In the genomic region with DNA sequence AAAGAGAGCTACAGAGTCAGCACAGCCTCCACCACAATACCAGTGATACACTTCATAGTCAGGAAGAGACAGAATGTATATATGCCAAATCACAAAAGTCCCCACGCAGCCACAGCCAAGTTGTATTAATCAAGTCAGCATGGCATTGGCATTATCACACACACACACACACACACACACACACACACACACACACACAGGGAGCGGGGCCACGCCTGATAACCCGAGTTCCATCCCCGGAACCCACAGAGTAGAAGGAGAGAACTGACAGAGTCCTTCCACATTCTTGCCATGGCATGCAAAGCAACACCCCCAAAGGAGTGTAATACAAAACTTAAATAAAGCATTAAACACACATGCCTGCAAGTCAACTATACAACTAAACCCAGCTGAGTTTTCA, we compare ENCODE assay signal across 20 mouse cellular contexts. TPM values are rescaled to one million over a fixed set of nuclear protein-coding genes. Genes with fewer than 3 reads are reported as not detected.
DNase-seq lines count a peak whose midpoint lies in the region; ATAC-seq and TF ChIP-seq lines count a peak whose summit lies in the region.
"Had no signal": no experiment of that assay in that cellular context is flagged by ENCODE, and none has a peak within 500 bp of the region (broad histone marks: within the 10 kb centered on the region; RNA-seq: fewer than 3 reads in every experiment).

No protein-coding gene starts in this region.

- H3K4me2 ChIP-seq in liver, embryonic 16.5 days (ENCODE audit: low read depth, low read length), result no peak overlapping the region
- H3K4me2 ChIP-seq in liver, postnatal 0 days (ENCODE audit: low read depth, low read length), result no peak overlapping the region
- no peak overlapping the region for H3K4me2 ChIP-seq in forebrain, embryonic 13.5 days

- peaks cover 3% of the 10 kb centered on the region for H3K4me1 ChIP-seq in liver, embryonic 16.5 days (ENCODE audit: control insufficient read depth, low read depth, low read length)
- H3K4me1 ChIP-seq in liver, postnatal 0 days (ENCODE audit: insufficient read depth), result no peaks in the 10 kb centered on the region
- H3K4me1 ChIP-seq in forebrain, embryonic 13.5 days, result peaks cover 32% of the 10 kb centered on the region

- no peaks in the 10 kb centered on the region for H3K9me3 ChIP-seq in liver, embryonic 16.5 days (replicated peaks; ENCODE audit: control insufficient read depth, low read length)
- H3K9me3 ChIP-seq in liver, postnatal 0 days (ENCODE audit: low read length), result no peaks in the 10 kb centered on the region
- H3K9me3 ChIP-seq in forebrain, embryonic 13.5 days (replicated peaks), result no peaks in the 10 kb centered on the region

- no peaks in the 10 kb centered on the region for H3K27me3 ChIP-seq in liver, embryonic 16.5 days (ENCODE audit: control insufficient read depth, insufficient read depth, low read depth, low read length)
- no peaks in the 10 kb centered on the region for H3K27me3 ChIP-seq in liver, postnatal 0 days (ENCODE audit: insufficient read depth, low read length)
- no peaks in the 10 kb centered on the region for H3K27me3 ChIP-seq in forebrain, embryonic 13.5 days
- H3K27me3 ChIP-seq: Patski had no signal

- no peaks in the 10 kb centered on the region for H3K36me3 ChIP-seq in liver, embryonic 16.5 days (ENCODE audit: control insufficient read depth, insufficient read depth)
- H3K36me3 ChIP-seq in liver, postnatal 0 days (replicated peaks; ENCODE audit: insufficient read depth, low read length), result no peaks in the 10 kb centered on the region; the same call in 1 of the 2 replicates
- H3K36me3 ChIP-seq in forebrain, embryonic 13.5 days (ENCODE audit: poor library complexity, severe bottlenecking), result peaks cover 39% of the 10 kb centered on the region

- WGBS in liver, embryonic 16.5 days (ENCODE audit: insufficient replicate concordance), result 31% methylated on average over 5 of the region's 5 CpGs
- WGBS in liver, postnatal 0 days (ENCODE audit: insufficient replicate concordance), result 74% methylated on average over 5 of the region's 5 CpGs
- 92% methylated on average over 5 of the region's 5 CpGs for WGBS in forebrain, embryonic 13.5 days

- no peak for TF ChIP-seq CTCF in liver, postnatal 0 days (IDR thresholded peaks at IDR 0.05; ENCODE audit: low read depth)

- TF ChIP-seq EP300 in liver, postnatal 0 days (IDR thresholded peaks at IDR 0.05; ENCODE audit: low read depth), result no peak

- H3K4me3 ChIP-seq in liver, embryonic 16.5 days (ENCODE audit: low read depth, low read length), result no peak overlapping the region
- no peak overlapping the region for H3K4me3 ChIP-seq in liver, postnatal 0 days (ENCODE audit: low read depth, low read length)
- no peak overlapping the region for H3K4me3 ChIP-seq in forebrain, embryonic 13.5 days

- 0 out of 2 replicates have a peak, but pooled peaks have one; percentile 21 for ATAC-seq in liver, embryonic 16.5 days (ENCODE audit: low read depth)
- no peak for ATAC-seq in liver, postnatal 0 days
- ATAC-seq in common myeloid progenitor, adult 5-6 weeks (replicated peaks; ENCODE audit: low read depth, poor library complexity, severe bottlenecking), result 0 out of 2 replicates have a peak, but pooled peaks have one; percentile 41
- peak; percentile 38; the same call in 1 of the 2 replicates for ATAC-seq in megakaryocyte-erythroid progenitor cell, adult 5-6 weeks (replicated peaks; ENCODE audit: low FRiP score, low TSS enrichment, poor library complexity, severe bottlenecking)
- no peak for ATAC-seq in forebrain, embryonic 13.5 days
- ATAC-seq: activated CD4-positive, CD25-positive, alpha-beta regulatory T cell, adult 4 months; forebrain, embryonic 14.5 days; Patski had no signal

- no peak overlapping the region for H3K27ac ChIP-seq in liver, embryonic 16.5 days (ENCODE audit: low read length)
- no peak overlapping the region for H3K27ac ChIP-seq in liver, postnatal 0 days (ENCODE audit: low read depth)
- H3K27ac ChIP-seq in forebrain, embryonic 13.5 days, result no peak overlapping the region

- DNase-seq in heart, adult 11 months, result peak; percentile 49
- no peak for DNase-seq in heart, postnatal 4 days
- DNase-seq in liver, postnatal 0 days, result no peak
- DNase-seq in layer of hippocampus, postnatal 25 days (ENCODE audit: extremely low spot score in 1 of 2, low spot score in 1 of 2), result no peak
- DNase-seq: adrenal gland, adult 2 months; adrenal gland, postnatal 10 days; adrenal gland, postnatal 25 days; cerebellum, adult 11 months; cerebellum, adult 18-20 months; cerebellum, adult 8-10 months; cerebellum, adult 9-11 months; cerebellum, postnatal 14 days; cerebellum, postnatal 36 days had no signal

- no peak overlapping the region for H3K9ac ChIP-seq in liver, embryonic 16.5 days (ENCODE audit: low read depth, low read length)
- no peak overlapping the region for H3K9ac ChIP-seq in liver, postnatal 0 days (replicated peaks)
- H3K9ac ChIP-seq in forebrain, embryonic 13.5 days, result no peak overlapping the region

RNA-seq across cellular contexts. Expression of a gene that starts 18.8 kb away (rescaled TPM):
- total RNA-seq in heart, postnatal 4 days (2021), result 1 to 10 TPM; 6.3 to 6.6 TPM
- 5.7 and 6.4 TPM in 2 replicates for polyA plus RNA-seq in liver, embryonic 16.5 days (2015; fragmentation: Nextera tagmentation; extraction: Ambion mirVana)
- polyA plus RNA-seq in liver, postnatal 0 days (2015; fragmentation: Nextera tagmentation; extraction: Ambion mirVana), result 4.6 and 4.8 TPM in 2 replicates
- 7.8 and 9.9 TPM in 2 replicates for total RNA-seq in common myeloid progenitor, adult 5-6 weeks (2017)
- 6.5 and 6.9 TPM in 2 replicates for total RNA-seq in megakaryocyte-erythroid progenitor cell, adult 5-6 weeks (2014; fragmentation: Nextera tagmentation)
- total RNA-seq in megakaryocyte-erythroid progenitor cell, adult 5-6 weeks (2017), result 4.5 and 7.0 TPM in 2 replicates
- 45.5 and 46.4 TPM in 2 replicates for polyA plus RNA-seq in forebrain, embryonic 13.5 days (2015; fragmentation: Nextera tagmentation; extraction: Ambion mirVana)
- 10 to 100 TPM; 25.2 to 28.3 TPM for total RNA-seq in layer of hippocampus, postnatal 25 days (2021)

RNA-seq across cellular contexts. Expression of a gene that starts 40.6 kb away (rescaled TPM):
- total RNA-seq in heart, postnatal 4 days (2021), result 10 to 100 TPM; 46.1 to 47.7 TPM
- polyA plus RNA-seq in liver, embryonic 16.5 days (2015; fragmentation: Nextera tagmentation; extraction: Ambion mirVana), result 11.7 and 17.4 TPM in 2 replicates
- polyA plus RNA-seq in liver, postnatal 0 days (2015; fragmentation: Nextera tagmentation; extraction: Ambion mirVana), result 10.9 and 14.1 TPM in 2 replicates
- 61.3 and 66.2 TPM in 2 replicates for total RNA-seq in common myeloid progenitor, adult 5-6 weeks (2017)
- 17.2 and 22.1 TPM in 2 replicates for total RNA-seq in megakaryocyte-erythroid progenitor cell, adult 5-6 weeks (2014; fragmentation: Nextera tagmentation)
- 34.9 and 49.3 TPM in 2 replicates for total RNA-seq in megakaryocyte-erythroid progenitor cell, adult 5-6 weeks (2017)
- polyA plus RNA-seq in forebrain, embryonic 13.5 days (2015; fragmentation: Nextera tagmentation; extraction: Ambion mirVana), result 48.8 and 58.5 TPM in 2 replicates
- total RNA-seq in layer of hippocampus, postnatal 25 days (2021), result 10 to 100 TPM; 51.3 to 51.5 TPM

RNA-seq across cellular contexts. Expression of a gene that starts 49.6 kb away (rescaled TPM):
- total RNA-seq in heart, postnatal 4 days (2021), result 1 to 10 TPM; 2.4 to 2.8 TPM
- 3.1 and 3.3 TPM in 2 replicates for polyA plus RNA-seq in liver, embryonic 16.5 days (2015; fragmentation: Nextera tagmentation; extraction: Ambion mirVana)
- 6.3 and 6.6 TPM in 2 replicates for polyA plus RNA-seq in liver, postnatal 0 days (2015; fragmentation: Nextera tagmentation; extraction: Ambion mirVana)
- total RNA-seq in common myeloid progenitor, adult 5-6 weeks (2017), result 5.1 and 11.6 TPM in 2 replicates
- total RNA-seq in megakaryocyte-erythroid progenitor cell, adult 5-6 weeks (2014; fragmentation: Nextera tagmentation), result 6.2 and 11.7 TPM in 2 replicates
- total RNA-seq in megakaryocyte-erythroid progenitor cell, adult 5-6 weeks (2017), result 10.4 and 12.9 TPM in 2 replicates
- polyA plus RNA-seq in forebrain, embryonic 13.5 days (2015; fragmentation: Nextera tagmentation; extraction: Ambion mirVana), result 2.5 and 2.6 TPM in 2 replicates
- total RNA-seq in layer of hippocampus, postnatal 25 days (2021), result 10 to 100 TPM; 26.6 to 33.1 TPM

Comparison
In these comparisons a context has a peak if more than half of its experiments do, and no peak if none do; other contexts are left out.
1. ATAC-seq: peak in liver, embryonic 16.5 days (single experiment), common myeloid progenitor, adult 5-6 weeks (single experiment) and megakaryocyte-erythroid progenitor cell, adult 5-6 weeks (single experiment); none in liver, postnatal 0 days (single experiment) and forebrain, embryonic 13.5 days (single experiment).